Comparison of ENCODE assay signal across 8 mouse cellular contexts in the genomic region with DNA sequence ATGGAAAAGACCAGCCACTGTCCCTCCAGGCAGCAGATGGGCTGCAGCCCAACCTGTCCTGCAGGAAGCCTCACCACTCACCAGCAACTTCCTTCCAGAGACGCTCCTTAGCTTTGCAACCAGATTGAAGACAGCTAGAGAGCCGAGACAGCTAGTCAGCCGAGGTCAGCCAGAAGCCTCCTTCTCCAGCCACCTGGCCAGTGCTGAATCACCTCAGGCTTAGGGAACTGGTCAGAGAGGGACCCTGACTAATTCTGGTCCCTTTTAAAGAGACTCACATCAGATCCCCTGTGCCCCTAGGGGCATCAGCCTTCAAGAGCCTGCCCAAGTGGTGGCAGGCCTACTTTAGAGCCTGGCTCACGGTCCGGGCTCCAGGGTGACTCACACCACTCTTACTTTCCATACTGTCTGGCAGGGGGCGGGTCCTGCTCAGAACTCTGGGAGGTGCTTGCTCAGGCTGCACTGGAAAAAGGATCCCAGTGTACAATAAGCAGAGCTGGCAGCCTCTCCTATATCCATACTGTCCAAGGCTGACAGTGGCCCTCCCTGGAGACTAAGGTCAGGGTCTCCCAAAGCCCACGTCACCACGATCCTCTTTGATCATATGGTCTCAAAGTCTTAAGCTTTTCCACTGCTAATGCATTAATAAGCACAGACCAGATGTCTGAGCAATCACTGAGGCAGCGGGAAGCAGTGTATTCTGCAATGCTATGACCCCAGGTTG. TPM values are rescaled to one million over a fixed set of nuclear protein-coding genes. Genes with fewer than 3 reads are reported as not detected.
DNase-seq lines count a peak whose midpoint lies in the region; ATAC-seq and TF ChIP-seq lines count a peak whose summit lies in the region.

No protein-coding gene starts in this region.

- H3K9ac ChIP-seq in hindbrain, embryonic 12.5 days = no peak overlapping the region
- H3K9ac ChIP-seq in hindbrain, embryonic 16.5 days (ENCODE audit: low read depth, low read length) = no peak overlapping the region
- H3K9ac ChIP-seq in limb, embryonic 13.5 days = peak overlapping the region; percentile 45; the same call in 1 of the 2 replicates

- H3K27me3 ChIP-seq in hindbrain, embryonic 12.5 days = no peaks in the 10 kb centered on the region
- H3K27me3 ChIP-seq in hindbrain, embryonic 16.5 days (replicated peaks; ENCODE audit: control insufficient read depth, insufficient read depth, low read length) = no peaks in the 10 kb centered on the region
- H3K27me3 ChIP-seq in E14TG2a.4 (ENCODE audit: insufficient read depth, low read length) = no peaks in the 10 kb centered on the region
- H3K27me3 ChIP-seq in limb, embryonic 13.5 days = no peaks in the 10 kb centered on the region

- WGBS in hindbrain, embryonic 12.5 days = 55% methylated on average over 9 of the region's 9 CpGs
- 72% methylated on average over 9 of the region's 9 CpGs for WGBS in hindbrain, embryonic 16.5 days
- 33% methylated on average over 9 of the region's 9 CpGs for WGBS in limb, embryonic 13.5 days

- H3K36me3 ChIP-seq in hindbrain, embryonic 12.5 days = peaks cover 6% of the 10 kb centered on the region
- 0 out of 2 replicates have a peak, but pooled peaks cover 3% of the 10 kb centered on the region for H3K36me3 ChIP-seq in hindbrain, embryonic 16.5 days (ENCODE audit: control insufficient read depth, insufficient read depth, low read length)
- H3K36me3 ChIP-seq in E14TG2a.4 (ENCODE audit: insufficient read depth, low read length) = peaks cover 71% of the 10 kb centered on the region
- H3K36me3 ChIP-seq in limb, embryonic 13.5 days = 0 out of 2 replicates have a peak, but pooled peaks cover 6% of the 10 kb centered on the region

- H3K4me2 ChIP-seq in hindbrain, embryonic 12.5 days (replicated peaks) = no peak overlapping the region
- no peak overlapping the region for H3K4me2 ChIP-seq in hindbrain, embryonic 16.5 days (ENCODE audit: low read length)
- peak overlapping the region; percentile 12; the same call in 1 of the 2 replicates for H3K4me2 ChIP-seq in limb, embryonic 13.5 days (replicated peaks)

- peak overlapping the region; percentile 40; the same call in 1 of the 2 replicates for H3K27ac ChIP-seq in hindbrain, embryonic 12.5 days
- H3K27ac ChIP-seq in hindbrain, embryonic 16.5 days (ENCODE audit: low read depth, low read length) = no peak overlapping the region
- peak overlapping the region; percentile 65 for H3K27ac ChIP-seq in limb, embryonic 13.5 days

- no peak for ATAC-seq in hindbrain, embryonic 12.5 days (ENCODE audit: low FRiP score)
- ATAC-seq in hindbrain, embryonic 16.5 days = no peak
- ATAC-seq in limb, embryonic 13.5 days (ENCODE audit: low FRiP score, low read depth) = no peak
- ATAC-seq in monocyte, adult 5-6 weeks (replicated peaks; ENCODE audit: insufficient number of reproducible peaks, low FRiP score, low TSS enrichment, poor library complexity, severe bottlenecking) = no peak

- peak; percentile 51 for DNase-seq in brain, adult 2 months (ENCODE audit: low read depth, low spot score)
- no peak for DNase-seq in frontal cortex, postnatal 10 days (ENCODE audit: low spot score in 2 of 2)
- DNase-seq in gastrocnemius, adult 8-10 months (ENCODE audit: low spot score in 2 of 2) = no peak

- H3K9me3 ChIP-seq in hindbrain, embryonic 12.5 days (replicated peaks) = no peaks in the 10 kb centered on the region
- H3K9me3 ChIP-seq in hindbrain, embryonic 16.5 days (ENCODE audit: control insufficient read depth, low read length) = no peaks in the 10 kb centered on the region
- no peaks in the 10 kb centered on the region for H3K9me3 ChIP-seq in E14TG2a.4 (ENCODE audit: low read length)
- H3K9me3 ChIP-seq in limb, embryonic 13.5 days = no peaks in the 10 kb centered on the region

- H3K4me3 ChIP-seq in hindbrain, embryonic 12.5 days = no peak overlapping the region
- H3K4me3 ChIP-seq in hindbrain, embryonic 16.5 days (ENCODE audit: low read length) = no peak overlapping the region
- H3K4me3 ChIP-seq in E14TG2a.4 (replicated peaks; ENCODE audit: low read length) = peak overlapping the region; percentile 21; the same call in 1 of the 2 replicates
- no peak overlapping the region for H3K4me3 ChIP-seq in limb, embryonic 13.5 days

- peaks cover 44% of the 10 kb centered on the region for H3K4me1 ChIP-seq in hindbrain, embryonic 12.5 days
- H3K4me1 ChIP-seq in hindbrain, embryonic 16.5 days (ENCODE audit: control insufficient read depth, insufficient read depth, low read depth, low read length) = peaks cover 21% of the 10 kb centered on the region
- H3K4me1 ChIP-seq in E14TG2a.4 (replicated peaks; ENCODE audit: low read depth, low read length) = peaks cover 97% of the 10 kb centered on the region
- H3K4me1 ChIP-seq in limb, embryonic 13.5 days = peaks cover 71% of the 10 kb centered on the region

- no peak for TF ChIP-seq CTCF in E14TG2a.4 (conservative IDR thresholded peaks at IDR 0.05; ENCODE audit: low read length)

RNA-seq across cellular contexts. Expression of gene Myh9, which starts 5.9 kb away (rescaled TPM):
- polyA plus RNA-seq in hindbrain, embryonic 12.5 days (2016; fragmentation: Nextera tagmentation; extraction: Ambion mirVana) = 32.0 and 33.5 TPM in 2 replicates
- 8.4 and 11.8 TPM in 2 replicates for polyA plus RNA-seq in hindbrain, embryonic 16.5 days (2015; fragmentation: Nextera tagmentation; extraction: Ambion mirVana)
- polyA plus RNA-seq in limb, embryonic 13.5 days (2015; fragmentation: Nextera tagmentation; extraction: Ambion mirVana) = 34.1 and 38.1 TPM in 2 replicates
- total RNA-seq in monocyte, adult 5-6 weeks (2017) = 908 to 1,221 TPM (median 925 TPM) in 3 replicates
- 10 to 100 TPM; 33.4 to 51.3 (median 39.4) TPM for total RNA-seq in gastrocnemius, adult 8-10 months (2022)
